ENCODE assay signal across 8 mouse cellular contexts in genomic region chr5:21056595-21056994, GRCm38 (mm10). TPM values are rescaled to one million over a fixed set of nuclear protein-coding genes. Genes with fewer than 3 reads are reported as not detected.
DNase-seq lines count a peak whose midpoint lies in the region; ATAC-seq and TF ChIP-seq lines count a peak whose summit lies in the region.

No protein-coding gene starts in this region.

- peak overlapping the region; percentile 74 for H3K9ac ChIP-seq in hindbrain, embryonic 16.5 days (ENCODE audit: low read depth, low read length)
- H3K9ac ChIP-seq in midbrain, embryonic 16.5 days (ENCODE audit: low read depth, low read length) = peak overlapping the region; percentile 97

- H3K27ac ChIP-seq in layer of hippocampus, adult 2 months = peak overlapping the region; percentile 97
- H3K27ac ChIP-seq in cortical plate, adult 2 months (ENCODE audit: insufficient read depth, low read length) = peak overlapping the region; percentile 43
- peak overlapping the region; percentile 99 for H3K27ac ChIP-seq in hindbrain, embryonic 16.5 days (ENCODE audit: low read depth, low read length)
- peak overlapping the region; percentile 99 for H3K27ac ChIP-seq in midbrain, embryonic 16.5 days (ENCODE audit: low read length)

- no peaks in the 10 kb centered on the region for H3K9me3 ChIP-seq in hindbrain, embryonic 16.5 days (ENCODE audit: control insufficient read depth, low read length)
- no peaks in the 10 kb centered on the region for H3K9me3 ChIP-seq in midbrain, embryonic 16.5 days (replicated peaks; ENCODE audit: control insufficient read depth, low read length, poor library complexity, severe bottlenecking)

- peak overlapping the region; percentile 93 for H3K4me3 ChIP-seq in layer of hippocampus, adult 2 months
- peak overlapping the region; percentile 87 for H3K4me3 ChIP-seq in cortical plate, adult 2 months (ENCODE audit: insufficient read depth, low read length)
- H3K4me3 ChIP-seq in hindbrain, embryonic 16.5 days (ENCODE audit: low read length) = peak overlapping the region; percentile 74
- peak overlapping the region; percentile 100 for H3K4me3 ChIP-seq in midbrain, embryonic 16.5 days (ENCODE audit: low read depth, low read length)

- 10% methylated on average over 8 of the region's 8 CpGs for WGBS in hindbrain, embryonic 16.5 days
- WGBS in midbrain, embryonic 16.5 days = 8% methylated on average over 8 of the region's 8 CpGs

- peak overlapping the region; percentile 73 for H3K4me2 ChIP-seq in hindbrain, embryonic 16.5 days (ENCODE audit: low read length)
- H3K4me2 ChIP-seq in midbrain, embryonic 16.5 days (ENCODE audit: low read length) = peak overlapping the region; percentile 63

- H3K36me3 ChIP-seq in hindbrain, embryonic 16.5 days (ENCODE audit: control insufficient read depth, insufficient read depth, low read length) = no peaks in the 10 kb centered on the region
- H3K36me3 ChIP-seq in midbrain, embryonic 16.5 days (ENCODE audit: control insufficient read depth, insufficient read depth, low read length) = no peaks in the 10 kb centered on the region

- no peaks in the 10 kb centered on the region for H3K27me3 ChIP-seq in hindbrain, embryonic 16.5 days (replicated peaks; ENCODE audit: control insufficient read depth, insufficient read depth, low read length)
- H3K27me3 ChIP-seq in midbrain, embryonic 16.5 days (ENCODE audit: control insufficient read depth, insufficient read depth, low read depth, low read length) = no peaks in the 10 kb centered on the region

- no peak for TF ChIP-seq POLR2A in cortical plate, adult 2 months (IDR thresholded peaks at IDR 0.05; ENCODE audit: extremely low read depth, insufficient read depth, low read length)

- H3K4me1 ChIP-seq in cortical plate, adult 2 months (ENCODE audit: control insufficient read depth, insufficient read depth, low read length) = peaks cover 3% of the 10 kb centered on the region
- H3K4me1 ChIP-seq in hindbrain, embryonic 16.5 days (ENCODE audit: control insufficient read depth, insufficient read depth, low read depth, low read length) = peaks cover 10% of the 10 kb centered on the region
- peaks cover 20% of the 10 kb centered on the region for H3K4me1 ChIP-seq in midbrain, embryonic 16.5 days (ENCODE audit: control insufficient read depth, insufficient read depth, low read length)

- no peak for ATAC-seq in hindbrain, embryonic 16.5 days
- ATAC-seq in midbrain, embryonic 16.5 days = no peak

- no peak for TF ChIP-seq CTCF in layer of hippocampus, adult 2 months (conservative IDR thresholded peaks at IDR 0.05)
- TF ChIP-seq CTCF in cortical plate, adult 2 months (IDR thresholded peaks at IDR 0.05; ENCODE audit: extremely low read depth, insufficient read depth, low read length) = no peak

- no peak for DNase-seq in layer of hippocampus, adult 2 months (ENCODE audit: low spot score in 2 of 2)
- DNase-seq in layer of hippocampus, adult 18-20 months (ENCODE audit: low spot score in 2 of 2) = no peak
- DNase-seq in thymus, adult 18-20 months = no peak
- no peak for DNase-seq in thymus, postnatal 10 days (ENCODE audit: low spot score in 2 of 2)
- DNase-seq in urinary bladder, postnatal 25 days (ENCODE audit: low spot score) = no peak

RNA-seq across cellular contexts. Expression of gene Ptpn12, which starts 0.9 kb away (rescaled TPM):
- total RNA-seq in layer of hippocampus, adult 2 months (2021) = 10 to 100 TPM; 33.9 to 34.0 TPM
- 10 to 100 TPM; 33.0 to 36.7 TPM for total RNA-seq in layer of hippocampus, adult 18-20 months (2021)
- polyA plus RNA-seq in cortical plate, adult 2 months (2012; rRNA removed) = 54.2 and 58.6 TPM in 2 replicates
- 18.6 and 24.9 TPM in 2 replicates for polyA plus RNA-seq in hindbrain, embryonic 16.5 days (2015; fragmentation: Nextera tagmentation; extraction: Ambion mirVana)
- 22.5 and 23.5 TPM in 2 replicates for polyA plus RNA-seq in midbrain, embryonic 16.5 days (2015; fragmentation: Nextera tagmentation; extraction: Ambion mirVana)

Comparison
In these comparisons a context has a peak if more than half of its experiments do, and no peak if none do; other contexts are left out.
1. H3K27ac ChIP-seq: peak in every context shown above with its lines; median percentile 99 in hindbrain, embryonic 16.5 days; 99 in midbrain, embryonic 16.5 days; 97 in layer of hippocampus, adult 2 months; 43 in cortical plate, adult 2 months.